In genomic region chr11:12219594-12220530, GRCm38 (mm10) we compare ENCODE assay signal across 15 mouse cellular contexts.
DNase-seq lines count a peak whose midpoint lies in the region; ATAC-seq and TF ChIP-seq lines count a peak whose summit lies in the region.
"Had no signal": no experiment of that assay in that cellular context is flagged by ENCODE, and none has a peak within 500 bp of the region (broad histone marks: within the 10 kb centered on the region; RNA-seq: fewer than 3 reads in every experiment).

No protein-coding gene starts in this region.

- peak; percentile 91 for ATAC-seq in forebrain, embryonic 14.5 days
- peak; percentile 91 for ATAC-seq in hindbrain, postnatal 0 days
- ATAC-seq in heart, embryonic 12.5 days (ENCODE audit: insufficient number of reproducible peaks, low FRiP score): no peak
- ATAC-seq: intestine, embryonic 15.5 days had no signal

- no peak overlapping the region for H3K9ac ChIP-seq in forebrain, embryonic 14.5 days (ENCODE audit: low read length)
- no peak overlapping the region for H3K9ac ChIP-seq in hindbrain, postnatal 0 days (replicated peaks; ENCODE audit: low read length)
- H3K9ac ChIP-seq in heart, embryonic 12.5 days: no peak overlapping the region
- no peak overlapping the region for H3K9ac ChIP-seq in heart, adult 2 months (ENCODE audit: low read depth, low read length)
- H3K9ac ChIP-seq: intestine, embryonic 15.5 days; lung, embryonic 15.5 days had no signal

- peaks cover 4% of the 10 kb centered on the region; the same call in 1 of the 2 replicates for H3K27me3 ChIP-seq in forebrain, embryonic 14.5 days (replicated peaks; ENCODE audit: control insufficient read depth, insufficient read depth, low read length)
- H3K27me3 ChIP-seq in hindbrain, postnatal 0 days (ENCODE audit: insufficient read depth, low read length): peaks cover under 1% of the 10 kb centered on the region
- no peaks in the 10 kb centered on the region for H3K27me3 ChIP-seq in heart, embryonic 12.5 days (replicated peaks)
- no peaks in the 10 kb centered on the region for H3K27me3 ChIP-seq in heart, adult 2 months (ENCODE audit: control insufficient read depth, insufficient read depth, low read length)
- H3K27me3 ChIP-seq: intestine, embryonic 15.5 days; lung, embryonic 15.5 days had no signal

- WGBS in forebrain, embryonic 14.5 days: 7% methylated on average over 4 of the region's 4 CpGs
- WGBS in hindbrain, postnatal 0 days: 24% methylated on average over 4 of the region's 4 CpGs
- WGBS in heart, embryonic 12.5 days: 50% methylated on average over 4 of the region's 4 CpGs
- WGBS in heart, adult 2 months: 51% methylated on average over 4 of the region's 4 CpGs

- H3K9me3 ChIP-seq in forebrain, embryonic 14.5 days (replicated peaks; ENCODE audit: control insufficient read depth, low read length): no peaks in the 10 kb centered on the region
- H3K9me3 ChIP-seq in hindbrain, postnatal 0 days (ENCODE audit: low read length): no peaks in the 10 kb centered on the region
- H3K9me3 ChIP-seq in heart, embryonic 12.5 days (replicated peaks): no peaks in the 10 kb centered on the region
- H3K9me3 ChIP-seq: G1E; intestine, embryonic 15.5 days; lung, embryonic 15.5 days had no signal

- peak; percentile 50 for TF ChIP-seq CTCF in hindbrain, postnatal 0 days (IDR thresholded peaks at IDR 0.05; ENCODE audit: low read depth)
- no peak for TF ChIP-seq CTCF in heart, adult 2 months (IDR thresholded peaks at IDR 0.05)

- H3K27ac ChIP-seq in forebrain, embryonic 14.5 days (ENCODE audit: low read depth, low read length): no peak overlapping the region
- H3K27ac ChIP-seq in hindbrain, postnatal 0 days: no peak overlapping the region
- no peak overlapping the region for H3K27ac ChIP-seq in heart, embryonic 12.5 days (ENCODE audit: poor library complexity, severe bottlenecking)
- H3K27ac ChIP-seq in heart, adult 2 months: no peak overlapping the region
- H3K27ac ChIP-seq: intestine, embryonic 15.5 days; lung, embryonic 15.5 days had no signal

- intact Hi-C loops in left cerebral cortex, postnatal 4 days (cut with DNase I): no loop called here
- intact Hi-C loops in heart, adult 2 months (cut with DNase I): no loop called here

- no peaks in the 10 kb centered on the region for H3K79me2 ChIP-seq in heart, adult 2 months (replicated peaks; ENCODE audit: control insufficient read depth, insufficient read depth, low read length)

- peak; percentile 67 for DNase-seq in left cerebral cortex, postnatal 4 days
- DNase-seq in left cerebral cortex, adult 8-10 months (ENCODE audit: low spot score in 2 of 2): no peak
- peak; percentile 84 for DNase-seq in forebrain, embryonic 14.5 days (ENCODE audit: low spot score)
- DNase-seq in hindbrain, postnatal 0 days (ENCODE audit: low spot score): peak; percentile 87
- DNase-seq in retina, postnatal 1 day: peak; percentile 90
- no peak for DNase-seq in heart, adult 2 months
- DNase-seq: adrenal gland, adult 8-10 months; cerebellum, adult 8-10 months; heart, adult 18-20 months; kidney, postnatal 10 days; thymus, adult 18-20 months had no signal

- H3K4me3 ChIP-seq in forebrain, embryonic 14.5 days (ENCODE audit: low read depth, low read length): no peak overlapping the region
- no peak overlapping the region for H3K4me3 ChIP-seq in hindbrain, postnatal 0 days (ENCODE audit: low read length)
- H3K4me3 ChIP-seq in heart, embryonic 12.5 days: no peak overlapping the region
- H3K4me3 ChIP-seq in heart, adult 2 months: no peak overlapping the region
- H3K4me3 ChIP-seq: intestine, embryonic 15.5 days; lung, embryonic 15.5 days had no signal

- no peak for TF ChIP-seq POLR2A in heart, adult 2 months (IDR thresholded peaks at IDR 0.05; ENCODE audit: insufficient read depth, low read depth, low read length)

- H3K36me3 ChIP-seq in forebrain, embryonic 14.5 days (ENCODE audit: control insufficient read depth, insufficient read depth, low read length): no peaks in the 10 kb centered on the region
- no peaks in the 10 kb centered on the region for H3K36me3 ChIP-seq in hindbrain, postnatal 0 days (ENCODE audit: insufficient read depth, low read length)
- H3K36me3 ChIP-seq in heart, embryonic 12.5 days: no peaks in the 10 kb centered on the region
- H3K36me3 ChIP-seq in heart, adult 2 months (ENCODE audit: control insufficient read depth, insufficient read depth, low read length): no peaks in the 10 kb centered on the region
- H3K36me3 ChIP-seq: G1E; intestine, embryonic 15.5 days; lung, embryonic 15.5 days had no signal

- peaks cover 5% of the 10 kb centered on the region for H3K4me1 ChIP-seq in forebrain, embryonic 14.5 days (ENCODE audit: control insufficient read depth, insufficient read depth, low read length)
- no peaks in the 10 kb centered on the region for H3K4me1 ChIP-seq in hindbrain, postnatal 0 days (ENCODE audit: insufficient read depth, low read length)
- H3K4me1 ChIP-seq in heart, embryonic 12.5 days (replicated peaks): peaks cover 13% of the 10 kb centered on the region
- no peaks in the 10 kb centered on the region for H3K4me1 ChIP-seq in heart, adult 2 months (ENCODE audit: control insufficient read depth, insufficient read depth, low read length)
- H3K4me1 ChIP-seq: intestine, embryonic 15.5 days; lung, embryonic 15.5 days had no signal

- H3K4me2 ChIP-seq in forebrain, embryonic 14.5 days (ENCODE audit: low read length): no peak overlapping the region
- H3K4me2 ChIP-seq in hindbrain, postnatal 0 days (ENCODE audit: low read depth, low read length): no peak overlapping the region
- no peak overlapping the region for H3K4me2 ChIP-seq in heart, embryonic 12.5 days
- H3K4me2 ChIP-seq: intestine, embryonic 15.5 days; lung, embryonic 15.5 days had no signal

- no peak for TF ChIP-seq EP300 in heart, adult 2 months (IDR thresholded peaks at IDR 0.05; ENCODE audit: insufficient read depth, low read depth, low read length)

Comparison
In these comparisons a context has a peak if more than half of its experiments do, and no peak if none do; other contexts are left out.
1. DNase-seq: peak in left cerebral cortex, postnatal 4 days (single experiment), forebrain, embryonic 14.5 days (single experiment), hindbrain, postnatal 0 days (single experiment) and retina, postnatal 1 day (single experiment); none in left cerebral cortex, adult 8-10 months (0 of 2) and heart, adult 2 months (0 of 2).